Mouse (Mus musculus) intestine, embryonic 14.5 days (tissue): Measurements from ENCODE around the gene Col6a5. TPM values are rescaled to one million over a fixed set of nuclear protein-coding genes. Genes with fewer than 3 reads are reported as not detected.
A peak's percentile ranks its signal among the peaks of the same experiment; 100 is the strongest.

Experiments
- ATAC-seq: fragments of 200-750 bp; cut with Nextera tagmentation; replicated peaks from 2 replicates; pipeline ENCODE4 v1.8.0; 2017; ENCODE audit warnings: low read depth, moderate number of reproducible peaks, moderate TSS enrichment, moderate library complexity; ENCODE audit not compliant: low FRiP score, low TSS enrichment
- DNase-seq: peaks from one replicate; pipeline ENCODE4 v3.0.0-alpha.2; 2018; ENCODE audit warnings: low spot score
- H3K27ac ChIP-seq: fragments of 300-500 bp; sonication (generic); 2 replicates; pipeline ENCODE4 v1.5.1; 2014; ENCODE audit warnings: low read depth, mild to moderate bottlenecking, control low read depth
- H3K27me3 ChIP-seq: fragments of 300-500 bp; sonication (generic); replicated peaks from 2 replicates; pipeline ENCODE4 v1.6.1; 2014; ENCODE audit warnings: low read length, control low read depth; ENCODE audit not compliant: control insufficient read depth, insufficient read depth
- H3K36me3 ChIP-seq: fragments of 300-500 bp; sonication (generic); 2 replicates; pipeline ENCODE4 v1.6.1; 2014; ENCODE audit warnings: low read length, control low read depth; ENCODE audit not compliant: control insufficient read depth, insufficient read depth
- H3K4me1 ChIP-seq: fragments of 300-500 bp; sonication (generic); replicated peaks from 2 replicates; pipeline ENCODE4 v1.6.1; 2014; ENCODE audit warnings: low read length, control low read depth, mixed read lengths; ENCODE audit not compliant: control insufficient read depth, insufficient read depth
- H3K4me2 ChIP-seq: fragments of 300-500 bp; sonication (generic); 2 replicates; pipeline ENCODE4 v1.6.1; 2014; ENCODE audit warnings: low read length
- H3K4me3 ChIP-seq: fragments of 300-500 bp; sonication (generic); 2 replicates; pipeline ENCODE4 v1.5.1; 2014; ENCODE audit warnings: low read depth, low read length, control low read depth, mixed read lengths
- H3K9ac ChIP-seq: fragments of 300-500 bp; sonication (generic); 2 replicates; pipeline ENCODE4 v1.6.1; 2014; ENCODE audit warnings: mild to moderate bottlenecking, low read length
- H3K9me3 ChIP-seq: fragments of 300-500 bp; sonication (generic); 2 replicates; pipeline ENCODE4 v1.6.1; 2016; ENCODE audit warnings: low read length, control low read depth; ENCODE audit not compliant: control insufficient read depth
- WGBS: fragments of 180-500 bp; shearing (Covaris S2); extraction: QIAGEN DNeasy Blood & Tissue Kit; methylation state at CpG from one replicate; pipeline ENCODE4 v1.1.7; 2014; 5-methylcytosine and 5-hydroxymethylcytosine counted together
- polyA plus RNA-seq: library from polyadenylated mRNA; unstranded; fragments of >200 nt; fragmentation: Nextera tagmentation; extraction: Ambion mirVana; gene quantifications from 2 replicates; pipeline ENCODE4 v1.2.1, GENCODE M21; 2014

Col6a5 gene
- 0.13 and 0.31 TPM in 2 replicates for polyA plus RNA-seq

DNA sequence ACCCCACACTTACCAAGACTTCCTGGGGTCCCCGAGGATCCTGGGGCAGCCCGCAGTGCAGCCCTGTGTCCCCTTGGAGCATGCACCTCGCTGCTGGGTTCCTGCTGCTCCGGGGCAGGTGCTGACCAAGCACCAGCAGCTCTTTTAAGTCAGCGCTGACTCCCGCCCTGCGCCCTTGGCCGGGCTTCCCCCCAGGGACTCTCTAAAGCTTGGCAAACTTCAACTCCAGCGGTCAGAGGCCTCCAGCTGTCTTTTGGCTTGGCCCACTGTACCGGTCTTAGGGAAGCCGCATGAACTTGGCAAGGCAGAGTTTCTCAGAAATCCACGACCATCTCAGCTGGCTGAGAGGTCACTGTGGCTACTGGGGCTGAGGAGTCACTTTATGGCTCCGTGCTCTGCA lies at the start of gene Col6a5:
Col6a5 (minus strand) TSS at position 111 of the 400 bp plus-strand sequence.
- H3K27me3 ChIP-seq = 0 out of 2 replicates have a peak, but pooled peaks cover 3% of the 10 kb centered on the region
- peaks cover 7% of the 10 kb centered on the region; the same call in 1 of the 2 replicates for H3K4me1 ChIP-seq
- ATAC-seq (0 out of 2 replicates have a peak, but pooled peaks have one; percentile 43), DNase-seq (no peak)
- WGBS = 15% methylated on average over 13 of the region's 13 CpGs
- H3K9ac ChIP-seq = no peak within 1 kb of the TSS
- H3K27ac ChIP-seq = no peak within 1 kb of the TSS
- H3K36me3 ChIP-seq = no peaks in the 10 kb centered on the region
- H3K9me3 ChIP-seq = no peaks in the 10 kb centered on the region
- no peak within 1 kb of the TSS for H3K4me2 ChIP-seq
- no peak within 1 kb of the TSS for H3K4me3 ChIP-seq

DNA sequence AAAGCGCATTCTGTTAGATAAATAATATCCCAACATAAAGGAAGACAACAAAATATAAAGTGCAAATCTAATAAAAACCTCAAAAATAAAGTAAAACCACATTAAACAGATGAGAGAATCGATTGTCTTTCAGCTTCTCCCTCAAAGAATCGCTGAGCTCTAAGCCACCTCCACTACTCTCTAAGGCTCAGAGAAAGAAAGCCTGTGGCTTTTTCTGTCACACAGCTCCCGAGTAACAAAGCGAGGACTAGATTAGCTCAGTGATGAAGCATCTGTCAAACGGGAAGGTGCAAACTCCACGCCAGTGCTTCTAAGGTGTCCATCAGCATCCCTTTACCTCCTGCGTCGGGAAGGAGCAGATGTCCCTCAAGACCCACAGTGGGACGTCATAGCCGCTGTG lies 37.5 kb upstream of the Col6a5 start:
- H3K36me3 ChIP-seq = no peaks in the 10 kb centered on the region
- no peak overlapping the region for H3K27ac ChIP-seq
- no peaks in the 10 kb centered on the region for H3K9me3 ChIP-seq
- H3K9ac ChIP-seq = no peak overlapping the region
- no peak overlapping the region for H3K4me3 ChIP-seq
- H3K27me3 ChIP-seq = no peaks in the 10 kb centered on the region
- WGBS = 58% methylated on average over 11 of the region's 11 CpGs
- no peaks in the 10 kb centered on the region for H3K4me1 ChIP-seq
- no peak overlapping the region for H3K4me2 ChIP-seq
- no peak for DNase-seq
- ATAC-seq = no peak

DNA sequence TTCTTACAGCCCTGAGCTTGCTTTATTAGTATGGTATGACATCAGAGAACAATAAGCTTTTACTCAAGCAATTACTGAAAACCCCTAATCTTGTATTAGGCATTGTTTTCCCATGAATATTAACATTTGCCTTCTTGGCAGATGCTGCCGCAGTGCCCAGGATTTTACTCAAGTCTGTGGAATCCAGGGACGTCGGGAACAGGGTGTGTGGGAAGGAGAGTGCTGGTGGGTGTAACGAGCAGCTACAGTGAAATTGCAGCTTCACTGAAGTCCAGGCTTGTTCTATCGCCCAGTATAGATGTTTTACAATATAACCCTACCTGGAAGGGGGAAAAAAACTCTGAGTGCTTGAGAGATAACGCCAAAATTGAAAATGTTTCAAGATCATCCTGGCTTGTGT lies 32.0 kb upstream of the Col6a5 start:
- Histone ChIP-seq H3K9ac (no peak overlapping the region), H3K27ac (no peak overlapping the region), H3K4me3 (no peak overlapping the region), H3K27me3 (no peaks in the 10 kb centered on the region), H3K4me2 (no peak overlapping the region), H3K9me3 (no peaks in the 10 kb centered on the region; the same call in 1 of the 2 replicates), H3K36me3 (no peaks in the 10 kb centered on the region), H3K4me1 (no peaks in the 10 kb centered on the region)
- WGBS = 74% methylated on average over 6 of the region's 6 CpGs
- ATAC-seq (no peak), DNase-seq (no peak)

DNA sequence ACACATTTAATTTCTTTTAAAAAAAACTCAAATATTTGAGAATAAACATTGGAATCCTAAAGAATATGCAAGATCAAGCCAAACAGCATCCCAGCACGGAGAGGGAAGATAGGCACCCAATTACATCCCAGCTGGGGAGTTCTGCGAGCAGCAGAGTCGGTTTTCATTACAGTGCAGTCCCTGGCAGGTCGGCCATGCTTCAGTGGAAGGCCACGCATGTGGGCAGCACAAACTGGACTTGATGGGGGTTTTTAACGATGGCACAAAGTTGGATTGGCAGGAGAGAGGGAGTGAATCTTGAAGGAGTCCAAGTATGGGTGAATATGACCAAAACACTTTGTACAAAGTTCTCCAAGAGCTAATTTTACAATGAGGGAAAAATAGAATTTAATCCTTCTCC lies 29.7 kb upstream of the Col6a5 start:
- 73% methylated on average over 6 of the region's 6 CpGs for WGBS
- Histone ChIP-seq H3K27ac (no peak overlapping the region), H3K4me1 (no peaks in the 10 kb centered on the region), H3K9me3 (no peaks in the 10 kb centered on the region; the same call in 1 of the 2 replicates), H3K9ac (no peak overlapping the region), H3K4me2 (no peak overlapping the region), H3K27me3 (no peaks in the 10 kb centered on the region), H3K36me3 (no peaks in the 10 kb centered on the region), H3K4me3 (no peak overlapping the region)
- no peak for DNase-seq
- no peak for ATAC-seq

DNA sequence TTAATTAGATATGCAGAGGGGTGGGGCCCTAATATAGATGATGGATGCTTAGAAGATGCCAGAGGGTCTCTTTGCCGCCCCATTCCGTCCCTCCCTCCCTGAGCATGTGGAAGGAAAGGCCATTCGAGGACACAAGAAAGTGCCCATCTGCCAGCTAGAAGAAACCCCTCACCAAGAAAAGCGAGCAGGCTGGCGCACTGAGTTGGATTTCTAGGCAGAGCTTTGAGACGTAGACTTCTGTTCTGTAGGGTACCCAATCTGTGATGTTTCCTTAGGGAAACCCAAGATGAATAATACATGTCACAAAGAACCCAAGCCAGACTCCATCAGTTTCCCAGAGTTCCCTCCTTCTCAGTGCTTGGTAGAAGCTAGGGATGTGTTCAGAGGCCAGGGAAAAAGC lies 29.0 kb upstream of the Col6a5 start:
- Histone ChIP-seq H3K27me3 (no peaks in the 10 kb centered on the region), H3K4me3 (no peak overlapping the region), H3K4me1 (no peaks in the 10 kb centered on the region), H3K9me3 (no peaks in the 10 kb centered on the region; the same call in 1 of the 2 replicates), H3K9ac (no peak overlapping the region), H3K27ac (no peak overlapping the region), H3K36me3 (no peaks in the 10 kb centered on the region), H3K4me2 (no peak overlapping the region)
- no peak for ATAC-seq
- 82% methylated on average over 6 of the region's 6 CpGs for WGBS
- no peak for DNase-seq

DNA sequence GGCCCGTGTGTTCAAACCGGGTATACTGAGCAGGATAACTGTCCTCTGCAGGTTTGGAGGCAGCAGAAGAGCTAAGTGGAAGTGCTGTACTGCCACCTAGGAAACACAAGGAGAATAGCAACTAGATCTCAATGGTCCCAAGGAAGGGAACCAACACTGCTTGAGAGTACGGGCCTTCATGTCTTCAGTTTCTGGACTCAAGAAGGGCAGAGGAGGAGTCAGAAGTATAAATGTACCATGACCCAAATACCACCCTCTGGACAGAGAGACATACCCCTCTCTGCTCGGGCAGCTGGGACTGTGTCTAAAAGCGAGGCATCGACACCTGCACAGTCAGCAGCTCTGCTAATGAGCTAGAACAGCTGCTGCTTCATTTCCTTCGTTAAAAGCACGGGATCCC lies 27.7 kb upstream of the Col6a5 start:
- Histone ChIP-seq H3K9ac (no peak overlapping the region), H3K36me3 (no peaks in the 10 kb centered on the region), H3K4me3 (no peak overlapping the region), H3K4me1 (no peaks in the 10 kb centered on the region), H3K27me3 (no peaks in the 10 kb centered on the region), H3K9me3 (no peaks in the 10 kb centered on the region; the same call in 1 of the 2 replicates), H3K27ac (no peak overlapping the region), H3K4me2 (no peak overlapping the region)
- no peak for ATAC-seq
- no peak for DNase-seq
- WGBS = 75% methylated on average over 8 of the region's 8 CpGs

DNA sequence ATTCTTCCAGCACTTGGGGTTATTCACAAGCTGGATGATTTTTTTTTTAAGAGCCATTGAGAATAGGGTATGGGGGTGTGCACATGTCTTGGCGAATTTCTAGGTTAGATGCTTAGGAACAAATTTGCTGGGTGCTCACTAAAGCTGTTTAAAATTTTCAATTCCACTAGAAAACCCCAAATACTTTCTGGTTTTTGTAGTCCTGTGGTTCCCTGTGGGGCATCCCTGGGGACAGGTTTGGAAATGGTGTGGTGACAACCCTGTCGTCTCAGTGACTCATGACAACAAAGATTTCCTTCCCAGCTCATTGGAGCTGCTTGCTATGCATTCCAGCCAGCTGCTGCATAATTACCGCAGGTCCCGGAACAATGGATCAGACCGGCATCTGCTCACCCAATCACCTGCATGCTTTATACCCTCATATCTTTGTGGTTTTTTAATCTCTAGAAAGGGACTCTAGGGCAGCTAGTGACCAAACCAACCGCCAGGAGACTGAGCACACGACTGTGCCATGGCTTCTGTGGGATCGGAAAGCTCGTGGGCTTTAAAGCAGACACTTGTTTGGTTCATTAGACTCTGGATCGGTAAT lies 24.6 kb upstream of the Col6a5 start:
- H3K4me3 ChIP-seq = no peak overlapping the region
- no peaks in the 10 kb centered on the region for H3K27me3 ChIP-seq
- H3K27ac ChIP-seq = no peak overlapping the region
- H3K4me2 ChIP-seq = no peak overlapping the region
- WGBS = 45% methylated on average over 10 of the region's 10 CpGs
- ATAC-seq = no peak
- no peaks in the 10 kb centered on the region; the same call in 1 of the 2 replicates for H3K9me3 ChIP-seq
- no peaks in the 10 kb centered on the region for H3K36me3 ChIP-seq
- no peaks in the 10 kb centered on the region for H3K4me1 ChIP-seq
- H3K9ac ChIP-seq = no peak overlapping the region
- DNase-seq = no peak

DNA sequence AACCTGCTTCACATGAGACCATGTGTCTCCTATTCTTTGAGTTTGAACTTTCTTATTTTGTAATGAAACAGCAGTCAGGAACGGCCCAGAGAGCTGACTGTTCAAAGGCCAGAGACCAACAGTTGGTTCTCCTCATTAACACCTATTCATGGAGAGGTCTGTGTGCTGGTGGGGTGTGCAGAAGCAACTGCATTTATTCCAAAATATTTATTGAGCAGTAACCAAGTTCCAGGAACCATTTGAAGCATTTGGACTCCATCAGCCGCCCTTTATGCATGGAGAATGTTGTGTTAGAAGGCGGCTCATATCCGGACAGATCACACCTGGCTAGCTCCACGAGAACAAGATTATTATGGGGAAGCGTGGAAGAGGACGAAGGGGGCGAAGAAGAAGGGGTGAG lies 18.0 kb upstream of the Col6a5 start:
- WGBS = 87% methylated on average over 8 of the region's 8 CpGs
- no peaks in the 10 kb centered on the region for H3K9me3 ChIP-seq

DNA sequence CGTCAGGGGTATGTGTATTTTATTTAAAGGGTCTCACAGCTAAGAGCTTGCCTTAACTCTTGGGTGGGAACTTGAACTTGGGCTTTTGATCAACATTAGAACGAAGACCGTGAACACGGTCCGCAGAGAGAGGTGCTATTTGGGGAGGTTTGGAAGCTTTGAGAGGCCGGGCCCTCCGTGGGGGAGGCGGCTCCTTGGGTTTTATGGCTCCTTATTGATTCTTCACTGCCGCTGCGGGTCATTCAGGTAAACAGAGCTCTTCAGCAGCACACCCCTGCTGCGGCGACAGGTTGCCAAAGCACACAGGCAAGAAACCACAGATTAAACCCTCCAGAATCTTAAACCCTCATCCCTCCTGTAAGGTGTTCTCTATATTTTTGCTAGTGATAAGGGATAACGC lies 16.4 kb upstream of the Col6a5 start:
- Histone ChIP-seq H3K4me3 (no peak overlapping the region), H3K27me3 (no peaks in the 10 kb centered on the region; the same call in 1 of the 2 replicates), H3K9me3 (no peaks in the 10 kb centered on the region), H3K4me1 (0 out of 2 replicates have a peak, but pooled peaks cover 6% of the 10 kb centered on the region), H3K36me3 (no peaks in the 10 kb centered on the region), H3K27ac (no peak overlapping the region), H3K4me2 (peak overlapping the region; percentile 31), H3K9ac (no peak overlapping the region)
- WGBS = 13% methylated on average over 13 of the region's 13 CpGs
- DNase-seq (no peak), ATAC-seq (no peak)

More for the DNA sequence above, 18.0 kb upstream of the Col6a5 start:
- H3K4me3 ChIP-seq = no peak overlapping the region
- DNase-seq (no peak), ATAC-seq (no peak)
- no peak overlapping the region for H3K27ac ChIP-seq
- no peaks in the 10 kb centered on the region for H3K36me3 ChIP-seq
- H3K27me3 ChIP-seq = no peaks in the 10 kb centered on the region; the same call in 1 of the 2 replicates
- H3K9ac ChIP-seq = no peak overlapping the region
- no peak overlapping the region for H3K4me2 ChIP-seq
- 0 out of 2 replicates have a peak, but pooled peaks cover 5% of the 10 kb centered on the region for H3K4me1 ChIP-seq
